Mouse (Mus musculus) olfactory bulb, adult 2 months (tissue): ENCODE results near the gene Ripor3.

Experiments
- CTCF ChIP-seq: fragments of 200-500 bp; IDR thresholded peaks from 2 replicates; pipeline ENCODE4 v1.5.1; 2012; ENCODE audit warnings: low read depth, mild to moderate bottlenecking, low read length, moderate library complexity; ENCODE audit not compliant: insufficient read depth
- POLR2A ChIP-seq: fragments of 200-500 bp; IDR thresholded peaks from 2 replicates; pipeline ENCODE4 v1.6.1; 2012; ENCODE audit warnings: mild to moderate bottlenecking, low read depth, low read length, moderate library complexity; ENCODE audit not compliant: insufficient read depth

GRCm38 (mm10) chr2:167987640-167988039, 22.8 kb downstream of the Ripor3 start:
- TF ChIP-seq POLR2A (no peak), CTCF (no peak)
